8 mouse cellular contexts compared by ENCODE assay signal in the genomic region with DNA sequence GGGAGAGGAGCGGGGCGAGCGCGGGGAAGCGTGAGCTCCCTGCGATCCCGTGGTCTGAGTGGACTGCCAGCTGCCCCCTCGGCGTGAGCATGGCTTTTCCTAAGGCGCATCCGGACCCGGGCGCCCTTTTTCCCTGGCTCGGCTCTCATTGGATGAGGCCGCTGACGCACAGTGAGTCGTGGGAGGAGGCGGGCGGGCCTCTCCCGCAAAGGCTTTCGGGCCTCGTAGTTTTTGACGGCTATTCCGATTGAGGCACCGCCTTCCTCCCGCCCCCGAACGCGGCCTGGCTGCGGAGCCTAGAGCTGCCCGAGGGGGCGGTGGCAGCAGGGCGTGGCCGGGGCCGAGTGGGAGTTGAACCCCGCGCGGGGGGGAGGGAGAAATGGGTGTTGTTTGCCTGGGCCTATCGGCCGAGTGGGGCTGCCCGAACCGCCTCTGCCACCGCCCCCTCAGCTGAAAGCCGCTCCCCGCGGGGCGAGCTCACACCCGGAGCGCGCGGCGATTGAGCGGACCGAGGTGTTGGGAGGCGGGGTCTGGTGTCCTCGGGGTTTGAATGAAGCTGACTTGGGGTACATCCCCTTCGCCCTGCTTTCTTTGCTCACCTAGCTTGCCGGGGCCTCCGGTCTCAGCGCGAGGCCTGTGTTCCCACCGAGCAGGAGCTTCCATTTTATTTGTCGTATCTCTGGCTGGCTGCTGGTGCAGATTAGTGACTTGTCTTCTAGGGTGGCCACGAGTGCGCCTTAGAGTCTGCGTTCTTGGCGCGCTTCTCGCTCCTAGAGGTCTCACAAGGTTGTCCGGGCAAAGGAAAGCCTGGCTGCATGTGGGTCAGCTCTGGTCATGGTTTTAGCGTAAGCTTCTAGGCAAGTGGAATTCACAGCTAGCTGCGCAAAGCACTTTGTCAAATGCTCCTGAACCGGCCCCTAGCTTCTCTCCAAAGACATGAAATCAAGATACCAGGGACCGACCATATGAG. TPM values are rescaled to one million over a fixed set of nuclear protein-coding genes. Genes with fewer than 3 reads are reported as not detected.
DNase-seq lines count a peak whose midpoint lies in the region; ATAC-seq and TF ChIP-seq lines count a peak whose summit lies in the region.

No protein-coding gene starts in this region.

- peak overlapping the region; percentile 91 for H3K27ac ChIP-seq in heart, embryonic 12.5 days (ENCODE audit: poor library complexity, severe bottlenecking)
- H3K27ac ChIP-seq in kidney, postnatal 0 days, result peak overlapping the region; percentile 96
- peak overlapping the region; percentile 97 for H3K27ac ChIP-seq in liver, embryonic 11.5 days (ENCODE audit: low read depth, low read length)
- H3K27ac ChIP-seq in stomach, embryonic 14.5 days (ENCODE audit: low read length), result peak overlapping the region; percentile 93

- WGBS in heart, embryonic 12.5 days, result under 1% methylated on average over 74 of the region's 74 CpGs
- WGBS in kidney, postnatal 0 days, result 1% methylated on average over 68 of the region's 74 CpGs
- under 1% methylated on average over 69 of the region's 74 CpGs for WGBS in liver, embryonic 11.5 days
- WGBS in stomach, embryonic 14.5 days, result under 1% methylated on average over 74 of the region's 74 CpGs

- peaks cover 27% of the 10 kb centered on the region for H3K4me1 ChIP-seq in heart, embryonic 12.5 days (replicated peaks)
- H3K4me1 ChIP-seq in kidney, postnatal 0 days (replicated peaks; ENCODE audit: insufficient read depth, low read length), result no peaks in the 10 kb centered on the region
- H3K4me1 ChIP-seq in liver, embryonic 11.5 days (replicated peaks; ENCODE audit: control insufficient read depth, insufficient read depth, low read length), result peaks cover 36% of the 10 kb centered on the region
- peaks cover 19% of the 10 kb centered on the region; the same call in 1 of the 2 replicates for H3K4me1 ChIP-seq in stomach, embryonic 14.5 days (ENCODE audit: control insufficient read depth, insufficient read depth, low read length)

- 0 out of 2 replicates have a peak, but pooled peaks cover 3% of the 10 kb centered on the region for H3K36me3 ChIP-seq in heart, embryonic 12.5 days
- no peaks in the 10 kb centered on the region for H3K36me3 ChIP-seq in kidney, postnatal 0 days (ENCODE audit: insufficient read depth, low read length)
- H3K36me3 ChIP-seq in liver, embryonic 11.5 days (ENCODE audit: control insufficient read depth, insufficient read depth, low read length), result no peaks in the 10 kb centered on the region
- no peaks in the 10 kb centered on the region for H3K36me3 ChIP-seq in stomach, embryonic 14.5 days (ENCODE audit: control insufficient read depth, insufficient read depth, low read length)

- peak; percentile 74 for ATAC-seq in erythroid progenitor cell, adult 5-6 weeks (replicated peaks; ENCODE audit: low FRiP score, poor library complexity, severe bottlenecking)
- peak; percentile 92 for ATAC-seq in heart, embryonic 12.5 days (ENCODE audit: insufficient number of reproducible peaks, low FRiP score)
- ATAC-seq in kidney, postnatal 0 days (replicated peaks; ENCODE audit: low FRiP score, low read depth), result peak; percentile 93
- ATAC-seq in liver, embryonic 11.5 days (replicated peaks; ENCODE audit: low FRiP score), result peak; percentile 85
- peak; percentile 90 for ATAC-seq in stomach, embryonic 14.5 days (ENCODE audit: insufficient number of reproducible peaks, insufficient read depth, low FRiP score, low read depth)

- peak; percentile 53 for TF ChIP-seq CTCF in kidney, postnatal 0 days (IDR thresholded peaks at IDR 0.05; ENCODE audit: low read depth)

- peak overlapping the region; percentile 85 for H3K4me3 ChIP-seq in heart, embryonic 12.5 days
- peak overlapping the region; percentile 75 for H3K4me3 ChIP-seq in kidney, postnatal 0 days (replicated peaks; ENCODE audit: low read depth, low read length)
- peak overlapping the region; percentile 82 for H3K4me3 ChIP-seq in liver, embryonic 11.5 days (ENCODE audit: low read depth, low read length)
- peak overlapping the region; percentile 90 for H3K4me3 ChIP-seq in stomach, embryonic 14.5 days (ENCODE audit: low read depth, low read length)

- no peaks in the 10 kb centered on the region for H3K9me3 ChIP-seq in heart, embryonic 12.5 days (replicated peaks)
- no peaks in the 10 kb centered on the region for H3K9me3 ChIP-seq in kidney, postnatal 0 days (replicated peaks; ENCODE audit: low read length)
- H3K9me3 ChIP-seq in liver, embryonic 11.5 days (ENCODE audit: control insufficient read depth, low read length), result no peaks in the 10 kb centered on the region
- H3K9me3 ChIP-seq in stomach, embryonic 14.5 days (ENCODE audit: control insufficient read depth, low read depth, low read length), result no peaks in the 10 kb centered on the region

- peak overlapping the region; percentile 85 for H3K4me2 ChIP-seq in heart, embryonic 12.5 days
- peak overlapping the region; percentile 86 for H3K4me2 ChIP-seq in kidney, postnatal 0 days (ENCODE audit: low read length)
- H3K4me2 ChIP-seq in liver, embryonic 11.5 days, result peak overlapping the region; percentile 89
- peak overlapping the region; percentile 75 for H3K4me2 ChIP-seq in stomach, embryonic 14.5 days (replicated peaks; ENCODE audit: low read depth, low read length)

- no peaks in the 10 kb centered on the region for H3K27me3 ChIP-seq in heart, embryonic 12.5 days (replicated peaks)
- H3K27me3 ChIP-seq in kidney, postnatal 0 days (ENCODE audit: insufficient read depth, low read length), result no peaks in the 10 kb centered on the region
- H3K27me3 ChIP-seq in liver, embryonic 11.5 days (replicated peaks; ENCODE audit: control insufficient read depth, insufficient read depth, low read length), result no peaks in the 10 kb centered on the region
- H3K27me3 ChIP-seq in stomach, embryonic 14.5 days (ENCODE audit: control insufficient read depth, insufficient read depth, low read length), result no peaks in the 10 kb centered on the region

- DNase-seq in CD4-positive helper T cell, adult 2 months (ENCODE audit: low read depth, low spot score), result peak; percentile 99
- DNase-seq in brain, embryonic 18.5 days (ENCODE audit: low read depth, low spot score), result peak; percentile 96
- DNase-seq in kidney, postnatal 0 days (ENCODE audit: low spot score), result peak; percentile 99
- peak; percentile 100 for DNase-seq in liver, embryonic 11.5 days (ENCODE audit: low spot score)
- DNase-seq in naive thymus-derived CD4-positive, alpha-beta T cell, adult 2 months (ENCODE audit: low read depth), result peak; percentile 99

- peak overlapping the region; percentile 82 for H3K9ac ChIP-seq in heart, embryonic 12.5 days
- H3K9ac ChIP-seq in kidney, postnatal 0 days (ENCODE audit: low read depth, low read length), result peak overlapping the region; percentile 87
- peak overlapping the region; percentile 98 for H3K9ac ChIP-seq in liver, embryonic 11.5 days (ENCODE audit: low read depth, low read length)
- peak overlapping the region; percentile 68 for H3K9ac ChIP-seq in stomach, embryonic 14.5 days (replicated peaks; ENCODE audit: low read depth, low read length)

RNA-seq across cellular contexts. Expression of gene Sp4, which starts 0.9 kb away (rescaled TPM):
- 54.1 and 85.8 TPM in 2 replicates for total RNA-seq in erythroid progenitor cell, adult 5-6 weeks (2015; ENCODE audit: low replicate concordance)
- 47.2 and 53.8 TPM in 2 replicates for total RNA-seq in erythroid progenitor cell, adult 5-6 weeks (2017; ENCODE audit: low replicate concordance)
- 8.6 and 10.6 TPM in 2 replicates for polyA plus RNA-seq in heart, embryonic 12.5 days (2016; fragmentation: Nextera tagmentation; extraction: Ambion mirVana)
- 6.5 and 6.9 TPM in 2 replicates for polyA plus RNA-seq in kidney, postnatal 0 days (2015; fragmentation: Nextera tagmentation; extraction: Ambion mirVana)
- polyA plus RNA-seq in liver, embryonic 11.5 days (2014; fragmentation: Nextera tagmentation; extraction: Ambion mirVana), result 9.8 and 10.5 TPM in 2 replicates
- 9.5 and 11.1 TPM in 2 replicates for polyA plus RNA-seq in stomach, embryonic 14.5 days (2014; fragmentation: Nextera tagmentation; extraction: Ambion mirVana)

Comparison
In these comparisons a context has a peak if more than half of its experiments do, and no peak if none do; other contexts are left out.
1. Peak in every context shown above with its lines: DNase-seq, ATAC-seq, H3K4me3 ChIP-seq and H3K27ac ChIP-seq.